Mouse (Mus musculus) Muller cell, postnatal 12 days (primary cell): ENCODE results near the gene Olfr308.
"Not testable (repeated sequence)": the region's sequence is repeated elsewhere in the genome, so short reads cannot be mapped to it uniquely, and the experiment has no call there.

Experiments used
- DNase-seq: peaks from one replicate; pipeline ENCODE4 v3.0.0-alpha.2; 2015; ENCODE audit errors: inconsistent ontology term

Olfr308 gene

DNA sequence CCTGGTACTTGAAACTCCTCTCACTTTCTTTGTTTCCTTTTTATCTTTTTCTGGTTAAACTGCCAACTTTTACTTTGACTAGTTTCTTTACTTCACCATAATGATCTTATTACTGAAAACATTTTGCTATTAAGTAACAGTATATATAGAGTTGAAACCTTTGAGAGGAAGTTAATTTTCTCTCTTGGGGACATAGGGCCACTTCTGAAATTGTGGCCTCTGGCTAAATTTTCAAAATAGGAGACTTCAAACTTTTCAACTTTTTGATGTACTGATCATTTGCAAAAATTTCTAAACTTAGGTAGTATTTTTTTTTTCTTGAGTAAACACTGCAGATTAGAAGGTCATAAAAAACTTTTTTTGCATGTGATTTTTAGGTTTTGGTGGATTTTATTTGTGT lies at the start of gene Olfr308:
TSS of gene Olfr308 (minus strand) at position 101 of the 400 bp plus-strand sequence.
- DNase-seq, result no peak

DNA sequence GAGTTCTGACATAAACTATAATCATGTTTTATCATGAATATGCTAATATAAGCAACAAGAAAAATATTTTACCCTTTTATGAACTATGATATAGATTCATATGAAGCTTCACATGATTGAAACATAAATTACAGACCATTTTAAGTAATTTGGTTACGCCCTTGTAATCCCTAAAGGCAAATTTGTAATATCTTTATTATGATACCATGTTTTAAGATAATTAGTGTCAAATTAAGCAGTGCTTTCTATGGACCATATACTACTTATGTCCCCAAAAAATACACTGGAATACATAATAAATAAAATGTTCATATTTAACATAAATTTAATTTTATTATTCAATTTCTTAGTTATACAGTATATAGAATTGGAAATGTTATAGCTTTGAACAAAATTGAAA lies 41.4 kb upstream of the Olfr308 start, which contains the start of gene Olfr305:
TSS of gene Olfr305 (minus strand) at position 101 of the 400 bp plus-strand sequence.
- DNase-seq, result no peak

DNA sequence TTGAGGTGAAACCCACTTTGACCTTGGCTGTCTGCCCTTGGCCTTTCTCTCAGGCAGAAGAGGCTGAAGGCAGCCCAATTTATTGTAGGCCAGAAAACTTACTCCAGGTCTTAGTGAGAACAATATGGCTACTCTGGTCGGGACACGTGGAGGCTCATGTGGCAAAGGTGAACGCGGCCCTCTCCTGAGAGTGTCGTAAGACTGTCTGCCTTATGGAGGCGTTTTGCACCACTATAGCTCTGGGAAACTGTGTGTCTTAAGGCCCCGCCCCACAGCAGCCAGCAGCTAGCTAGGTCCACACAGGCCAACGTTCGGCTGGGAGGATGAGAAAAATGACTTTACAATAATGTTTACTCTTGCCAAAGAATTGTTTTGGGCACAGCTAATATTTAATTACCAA lies 20.9 kb upstream of the Olfr308 start:
- DNase-seq, result not testable (repeated sequence)

DNA sequence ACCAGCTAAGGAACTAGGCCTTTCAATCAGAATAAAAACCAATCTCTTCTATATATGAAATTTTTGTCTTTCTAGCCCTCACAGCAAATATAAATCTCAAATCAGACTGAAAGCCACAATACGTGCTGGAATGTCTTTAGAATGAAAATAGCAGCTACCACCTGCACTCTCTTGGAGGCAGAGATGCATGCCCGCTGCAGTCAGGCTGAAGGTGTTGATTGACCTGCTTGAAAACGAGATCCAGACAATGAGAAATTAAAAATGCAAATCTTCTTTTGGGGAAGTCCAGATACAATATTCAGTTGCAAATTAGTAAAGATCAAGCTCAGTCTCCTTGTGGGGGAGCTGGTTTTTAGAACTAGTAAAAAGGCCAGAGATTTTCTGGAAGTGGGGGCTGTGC lies 18.8 kb upstream of the Olfr308 start:
- no peak for DNase-seq

DNA sequence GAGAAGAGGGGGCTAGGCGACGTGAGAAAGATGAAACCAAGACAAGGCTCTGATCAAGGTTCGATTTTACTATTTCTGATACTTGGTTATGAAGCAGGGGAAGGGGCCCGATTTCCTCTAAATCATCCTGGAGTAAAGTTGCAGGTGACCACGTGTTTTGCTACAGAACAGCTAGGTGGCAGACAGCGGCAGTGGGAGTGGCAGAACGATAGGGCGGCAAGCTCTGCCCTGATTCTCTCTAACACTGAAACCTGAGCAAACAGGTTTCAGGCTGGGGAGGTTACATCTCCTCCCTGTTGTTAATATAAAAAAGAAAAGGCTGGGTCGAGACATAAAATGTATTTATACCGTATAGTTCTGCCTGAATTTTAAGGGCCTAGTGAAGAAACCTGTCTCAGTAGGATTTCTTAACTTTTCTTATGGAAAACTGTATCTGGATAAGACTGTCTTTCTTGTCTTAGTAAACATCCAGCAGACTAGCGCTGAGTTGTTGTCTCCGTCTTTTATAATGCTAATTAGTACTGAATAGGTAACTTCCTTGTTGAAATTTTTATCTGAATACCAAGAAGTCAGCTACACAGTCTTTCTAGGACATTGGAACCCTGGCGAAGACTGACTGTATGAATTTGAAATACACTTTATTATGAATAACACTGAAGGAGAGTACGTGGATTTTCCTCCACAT lies 17.6 kb upstream of the Olfr308 start:
- DNase-seq, result no peak

DNA sequence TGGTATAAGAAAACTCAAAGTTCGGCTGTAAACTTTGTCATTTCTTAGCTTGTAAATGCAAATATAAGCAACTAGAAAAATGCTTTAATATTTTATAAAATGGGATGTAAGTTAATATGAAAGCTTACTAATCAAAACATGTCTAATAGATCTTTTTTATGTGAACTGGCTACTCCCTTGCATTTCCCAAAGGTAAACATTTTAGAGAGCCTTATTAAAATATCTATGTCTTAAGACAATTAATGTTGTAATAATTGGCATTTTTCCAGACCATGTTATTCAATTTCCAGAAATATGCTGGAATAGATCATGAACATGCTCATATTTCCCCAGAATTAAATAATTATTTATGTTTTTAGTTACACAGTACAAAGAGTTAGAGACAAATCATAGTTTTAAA lies 12.1 kb upstream of the Olfr308 start, which contains the start of gene Olfr307:
TSS of gene Olfr307 (minus strand) at position 101 of the 400 bp plus-strand sequence.
- DNase-seq, result no peak

DNA sequence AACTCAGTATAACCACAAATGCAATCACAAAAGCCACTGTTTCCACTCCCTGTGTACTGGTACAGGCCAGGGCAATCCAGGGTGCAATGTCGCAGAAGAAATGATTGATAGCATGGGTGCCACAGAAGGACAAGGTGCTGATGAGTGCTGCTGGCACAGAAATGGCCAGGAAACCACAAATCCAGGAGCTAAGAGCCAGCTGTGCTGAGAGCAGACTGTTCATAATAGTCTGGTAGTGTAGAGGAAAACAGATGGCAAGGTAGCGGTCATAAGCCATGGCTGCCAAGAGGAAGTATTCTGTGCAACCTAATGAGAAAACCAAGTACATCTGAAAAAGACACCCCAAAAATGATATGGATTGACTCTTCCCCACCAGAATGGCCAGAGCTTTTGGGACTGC lies 4.1 kb downstream of the Olfr308 start:
- DNase-seq, result no peak

DNA sequence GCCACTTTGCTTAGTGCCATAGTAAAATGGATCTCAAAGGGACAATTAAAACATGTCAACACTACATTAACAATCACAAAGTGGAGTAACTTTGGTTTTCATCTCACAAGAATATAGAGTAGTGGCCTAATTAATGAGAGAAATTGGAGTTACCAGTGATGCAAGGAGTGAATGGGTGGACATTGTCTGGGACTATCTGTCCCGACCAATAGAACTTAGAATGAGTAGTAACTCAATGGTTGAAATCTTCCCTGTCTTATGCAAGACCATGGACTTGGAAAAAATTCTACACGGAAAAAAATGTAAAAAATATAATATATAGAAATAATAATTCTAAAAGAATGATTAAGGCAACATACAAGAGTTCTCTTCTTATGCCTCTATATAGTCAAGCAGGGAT lies 11.8 kb downstream of the Olfr308 start, which contains the start of gene Olfr309:
TSS of gene Olfr309 (minus strand) at position 101 of the 400 bp plus-strand sequence.
- DNase-seq, result no peak

DNA sequence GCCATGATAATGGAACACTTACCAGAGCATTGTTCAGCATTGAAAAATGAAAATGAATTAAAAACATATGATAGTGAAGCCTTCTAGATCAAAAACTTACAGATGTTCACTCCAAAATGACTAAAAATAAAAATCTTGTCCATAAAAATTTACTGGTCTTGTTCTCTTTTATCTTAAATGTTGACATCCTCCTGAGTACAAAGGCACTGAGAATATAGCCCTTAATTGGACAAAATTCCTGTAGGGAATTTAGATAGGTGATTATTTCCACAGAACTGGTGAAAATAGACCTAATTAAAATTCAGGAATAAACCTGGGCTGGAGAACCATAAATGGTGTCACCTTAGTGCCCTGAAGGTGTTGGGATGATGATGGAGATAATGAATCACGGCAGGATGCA lies 48.4 kb downstream of the Olfr308 start, which contains the start of gene Olfr310:
TSS of gene Olfr310 (minus strand) at position 101 of the 400 bp plus-strand sequence.
- no peak for DNase-seq
